ENCODE assay signal across 8 mouse cellular contexts in genomic region chr2:106002835-106003739, GRCm38 (mm10). TPM values are rescaled to one million over a fixed set of nuclear protein-coding genes. Genes with fewer than 3 reads are reported as not detected.
DNase-seq lines count a peak whose midpoint lies in the region; ATAC-seq and TF ChIP-seq lines count a peak whose summit lies in the region.

Gene Dnajc24, minus strand, starts transcription at chr2:106003549.

- peaks cover 3% of the 10 kb centered on the region; the same call in 1 of the 2 replicates for H3K36me3 ChIP-seq in kidney, embryonic 14.5 days (ENCODE audit: control insufficient read depth, insufficient read depth, low read length)
- H3K36me3 ChIP-seq in limb, embryonic 15.5 days: 0 out of 2 replicates have a peak, but pooled peaks cover 3% of the 10 kb centered on the region

- H3K9me3 ChIP-seq in kidney, embryonic 14.5 days (ENCODE audit: control insufficient read depth, low read length): no peaks in the 10 kb centered on the region
- H3K9me3 ChIP-seq in limb, embryonic 15.5 days: no peaks in the 10 kb centered on the region

- no peak for TF ChIP-seq CTCF in bone marrow macrophage, adult 2 months (IDR thresholded peaks at IDR 0.05; ENCODE audit: low read depth, low read length)
- no peak for TF ChIP-seq CTCF in embryonic fibroblast, embryonic 13.5 days (IDR thresholded peaks at IDR 0.05; ENCODE audit: borderline replicate concordance, insufficient read depth, low read length)

- peak; percentile 94 for DNase-seq in A20 (ENCODE audit: low read depth, low spot score)
- DNase-seq in heart, adult 9 months (ENCODE audit: low spot score in 2 of 2): peak; percentile 77 to 88
- DNase-seq in monocyte, adult 2 months (ENCODE audit: low read depth in 1 of 2, low spot score in 2 of 2): peak; percentile 67 to 86
- peak; percentile 72 to 78 for DNase-seq in spleen, postnatal 36 days (ENCODE audit: low spot score in 2 of 2)

- peak within 1 kb of the TSS; percentile 87 for H3K9ac ChIP-seq in kidney, embryonic 14.5 days (ENCODE audit: low read depth, low read length)
- H3K9ac ChIP-seq in limb, embryonic 15.5 days: peak within 1 kb of the TSS; percentile 63

- ATAC-seq in kidney, embryonic 14.5 days (ENCODE audit: low FRiP score, low TSS enrichment): peak; percentile 99
- peak; percentile 87 for ATAC-seq in limb, embryonic 15.5 days (ENCODE audit: insufficient number of reproducible peaks, low FRiP score, low TSS enrichment, low read depth)

- H3K4me1 ChIP-seq in bone marrow macrophage, adult 2 months (ENCODE audit: control insufficient read depth, insufficient read depth, low read length): peaks cover 2% of the 10 kb centered on the region; the same call in 1 of the 2 replicates
- no peaks in the 10 kb centered on the region for H3K4me1 ChIP-seq in embryonic fibroblast, embryonic 13.5 days (ENCODE audit: control insufficient read depth, insufficient read depth, low read length)
- H3K4me1 ChIP-seq in kidney, embryonic 14.5 days (ENCODE audit: control insufficient read depth, insufficient read depth, low read length): no peaks in the 10 kb centered on the region
- H3K4me1 ChIP-seq in limb, embryonic 15.5 days: peaks cover 3% of the 10 kb centered on the region; the same call in 1 of the 2 replicates

- 2% methylated on average over 44 of the region's 44 CpGs for WGBS in kidney, embryonic 14.5 days
- WGBS in limb, embryonic 15.5 days: 2% methylated on average over 44 of the region's 44 CpGs

- peak within 1 kb of the TSS; percentile 64 for H3K4me2 ChIP-seq in kidney, embryonic 14.5 days (replicated peaks; ENCODE audit: low read depth, low read length)
- H3K4me2 ChIP-seq in limb, embryonic 15.5 days: peak within 1 kb of the TSS; percentile 58

- peak within 1 kb of the TSS; percentile 53 for H3K27ac ChIP-seq in bone marrow macrophage, adult 2 months (ENCODE audit: insufficient read depth, low read depth, low read length)
- peak within 1 kb of the TSS; percentile 12; the same call in 1 of the 2 replicates for H3K27ac ChIP-seq in embryonic fibroblast, embryonic 13.5 days (ENCODE audit: insufficient read depth, low read length)
- H3K27ac ChIP-seq in kidney, embryonic 14.5 days (ENCODE audit: low read depth, low read length): peak within 1 kb of the TSS; percentile 51; the same call in 1 of the 2 replicates
- peak within 1 kb of the TSS; percentile 75 for H3K27ac ChIP-seq in limb, embryonic 15.5 days

- no peak for TF ChIP-seq POLR2A in bone marrow macrophage, adult 2 months (IDR thresholded peaks at IDR 0.05; ENCODE audit: borderline replicate concordance, low read depth, low read length)
- peak; percentile 89 for TF ChIP-seq POLR2A in embryonic fibroblast, embryonic 13.5 days (IDR thresholded peaks at IDR 0.05; ENCODE audit: low read depth, low read length)

- H3K4me3 ChIP-seq in bone marrow macrophage, adult 2 months (ENCODE audit: insufficient read depth, low read length): peak within 1 kb of the TSS; percentile 80
- H3K4me3 ChIP-seq in embryonic fibroblast, embryonic 13.5 days (ENCODE audit: insufficient read depth, low read length): peak within 1 kb of the TSS; percentile 68
- peak within 1 kb of the TSS; percentile 87 for H3K4me3 ChIP-seq in kidney, embryonic 14.5 days (ENCODE audit: low read length)
- H3K4me3 ChIP-seq in limb, embryonic 15.5 days: peak within 1 kb of the TSS; percentile 64

- no peaks in the 10 kb centered on the region for H3K27me3 ChIP-seq in kidney, embryonic 14.5 days (ENCODE audit: control insufficient read depth, insufficient read depth, low read length)
- no peaks in the 10 kb centered on the region for H3K27me3 ChIP-seq in limb, embryonic 15.5 days

RNA-seq across cellular contexts. Expression of gene Dnajc24, which starts in this region (rescaled TPM):
- 21.1 and 26.6 TPM in 2 replicates for polyA plus RNA-seq in bone marrow macrophage, adult 2 months (2012; ENCODE audit: insufficient read depth, insufficient read length, missing spikeins)
- 16.8 and 16.9 TPM in 2 replicates for polyA plus RNA-seq in embryonic fibroblast, embryonic 13.5 days (2011; ENCODE audit: insufficient read length, low read depth, missing spikeins)
- 39.4 and 45.0 TPM in 2 replicates for polyA plus RNA-seq in kidney, embryonic 14.5 days (2014; fragmentation: Nextera tagmentation; extraction: Ambion mirVana)
- polyA plus RNA-seq in limb, embryonic 15.5 days (2015; fragmentation: Nextera tagmentation; extraction: Ambion mirVana): 35.4 and 35.9 TPM in 2 replicates

Comparison
In these comparisons a context has a peak if more than half of its experiments do, and no peak if none do; other contexts are left out.
1. Peak in every context shown above with its lines: DNase-seq, ATAC-seq, H3K4me3 ChIP-seq and H3K27ac ChIP-seq.
2. H3K27ac ChIP-seq: peak in every context shown above with its lines; median percentile 75 in limb, embryonic 15.5 days; 53 in bone marrow macrophage, adult 2 months; 51 in kidney, embryonic 14.5 days; 12 in embryonic fibroblast, embryonic 13.5 days.